Comparison of ENCODE assay signal across 26 mouse cellular contexts in the genomic region with DNA sequence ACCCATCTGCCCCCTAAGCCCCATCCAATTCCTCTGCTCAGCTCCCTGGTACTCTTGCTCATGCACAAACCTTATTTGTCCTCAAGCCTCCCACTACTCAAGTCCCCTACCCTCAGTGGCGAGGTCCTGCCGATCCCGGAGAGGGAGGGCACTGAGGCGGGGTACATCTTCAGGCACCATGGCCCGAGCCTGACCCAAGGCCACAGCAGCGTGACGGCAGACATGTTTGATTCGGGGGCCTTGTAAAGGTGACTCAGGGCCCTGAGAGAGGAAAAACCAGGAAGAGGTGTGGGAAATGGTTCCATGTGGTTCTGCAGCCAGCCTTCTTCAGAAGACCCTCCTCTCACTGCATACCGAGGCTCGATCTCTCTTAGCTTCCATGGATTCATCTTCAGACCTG. TPM values are rescaled to one million over a fixed set of nuclear protein-coding genes. Genes with fewer than 3 reads are reported as not detected.
DNase-seq lines count a peak whose midpoint lies in the region; ATAC-seq lines count a peak whose summit lies in the region.
"Had no signal": no experiment of that assay in that cellular context is flagged by ENCODE, and none has a peak within 500 bp of the region (broad histone marks: within the 10 kb centered on the region; RNA-seq: fewer than 3 reads in every experiment).

No protein-coding gene starts in this region.

- H3K4me3 ChIP-seq in embryonic facial prominence, embryonic 13.5 days = no peak overlapping the region
- H3K4me3 ChIP-seq in embryonic facial prominence, embryonic 10.5 days = no peak overlapping the region
- H3K4me3 ChIP-seq in midbrain, embryonic 11.5 days (ENCODE audit: low read depth, low read length) = no peak overlapping the region
- no peak overlapping the region for H3K4me3 ChIP-seq in midbrain, embryonic 13.5 days (replicated peaks)
- H3K4me3 ChIP-seq: embryonic facial prominence, embryonic 15.5 days; gastrocnemius, adult 2 months; heart, embryonic 13.5 days; hindbrain, embryonic 13.5 days; intestine, embryonic 15.5 days had no signal

- peak; percentile 64 for DNase-seq in adrenal gland, postnatal 14 days
- DNase-seq in adrenal gland, postnatal 36 days = no peak
- DNase-seq in embryonic facial prominence, embryonic 10.5 days (ENCODE audit: low spot score) = no peak
- peak; percentile 69 for DNase-seq in midbrain, embryonic 11.5 days (ENCODE audit: low spot score, missing footprints)
- DNase-seq: cerebellum, adult 11-12 months; cerebellum, postnatal 36 days; embryo, embryonic 11 days; forebrain, postnatal 0 days; gastrocnemius, adult 2 months; gastrocnemius, postnatal 14 days; kidney, adult 11 months; kidney, adult 8-10 months had no signal

- H3K4me2 ChIP-seq in embryonic facial prominence, embryonic 13.5 days = no peak overlapping the region
- H3K4me2 ChIP-seq in midbrain, embryonic 11.5 days = no peak overlapping the region
- H3K4me2 ChIP-seq in midbrain, embryonic 13.5 days (replicated peaks) = no peak overlapping the region
- H3K4me2 ChIP-seq: embryonic facial prominence, embryonic 15.5 days; heart, embryonic 13.5 days; hindbrain, embryonic 13.5 days; intestine, embryonic 15.5 days had no signal

- H3K36me3 ChIP-seq in embryonic facial prominence, embryonic 13.5 days = peaks cover 75% of the 10 kb centered on the region
- H3K36me3 ChIP-seq in embryonic facial prominence, embryonic 10.5 days (replicated peaks) = peaks cover 78% of the 10 kb centered on the region
- H3K36me3 ChIP-seq in midbrain, embryonic 11.5 days (ENCODE audit: control insufficient read depth, insufficient read depth, low read length) = peaks cover 37% of the 10 kb centered on the region
- peaks cover 75% of the 10 kb centered on the region for H3K36me3 ChIP-seq in midbrain, embryonic 13.5 days

- peaks cover 13% of the 10 kb centered on the region for H3K4me1 ChIP-seq in embryonic facial prominence, embryonic 13.5 days
- H3K4me1 ChIP-seq in embryonic facial prominence, embryonic 10.5 days = peaks cover 15% of the 10 kb centered on the region
- H3K4me1 ChIP-seq in midbrain, embryonic 11.5 days (ENCODE audit: control insufficient read depth, insufficient read depth, low read length) = peaks cover 12% of the 10 kb centered on the region
- peaks cover 16% of the 10 kb centered on the region for H3K4me1 ChIP-seq in midbrain, embryonic 13.5 days (replicated peaks)

- H3K9ac ChIP-seq in embryonic facial prominence, embryonic 13.5 days = 0 out of 2 replicates have a peak overlapping the region, but pooled peaks have one; percentile 36
- no peak overlapping the region for H3K9ac ChIP-seq in midbrain, embryonic 11.5 days (ENCODE audit: low read length)
- no peak overlapping the region for H3K9ac ChIP-seq in midbrain, embryonic 13.5 days (replicated peaks)
- H3K9ac ChIP-seq: embryonic facial prominence, embryonic 15.5 days; forebrain, postnatal 0 days; heart, embryonic 13.5 days; hindbrain, embryonic 13.5 days; intestine, embryonic 15.5 days had no signal

- no peak overlapping the region for H3K27ac ChIP-seq in embryonic facial prominence, embryonic 13.5 days
- H3K27ac ChIP-seq in embryonic facial prominence, embryonic 10.5 days (replicated peaks) = no peak overlapping the region
- H3K27ac ChIP-seq in midbrain, embryonic 11.5 days (ENCODE audit: low read depth, low read length) = no peak overlapping the region
- H3K27ac ChIP-seq in midbrain, embryonic 13.5 days = no peak overlapping the region
- H3K27ac ChIP-seq: embryonic facial prominence, embryonic 15.5 days; gastrocnemius, adult 2 months; heart, embryonic 13.5 days; hindbrain, embryonic 10.5 days; hindbrain, embryonic 13.5 days; intestine, embryonic 15.5 days had no signal

- 91% methylated on average over 10 of the region's 10 CpGs for whole genome bisulfite sequencing in embryonic facial prominence, embryonic 13.5 days
- 93% methylated on average over 10 of the region's 10 CpGs for WGBS in embryonic facial prominence, embryonic 10.5 days
- 93% methylated on average over 10 of the region's 10 CpGs for WGBS in midbrain, embryonic 11.5 days
- 98% methylated on average over 10 of the region's 10 CpGs for WGBS in midbrain, embryonic 13.5 days

- H3K27me3 ChIP-seq in embryonic facial prominence, embryonic 13.5 days = no peaks in the 10 kb centered on the region
- no peaks in the 10 kb centered on the region for H3K27me3 ChIP-seq in embryonic facial prominence, embryonic 10.5 days (replicated peaks; ENCODE audit: low read depth, poor library complexity, severe bottlenecking)
- H3K27me3 ChIP-seq in midbrain, embryonic 11.5 days (ENCODE audit: control insufficient read depth, insufficient read depth, low read length) = no peaks in the 10 kb centered on the region
- H3K27me3 ChIP-seq in midbrain, embryonic 13.5 days = no peaks in the 10 kb centered on the region
- H3K27me3 ChIP-seq: embryonic facial prominence, embryonic 15.5 days; heart, embryonic 13.5 days; hindbrain, embryonic 13.5 days; intestine, embryonic 15.5 days had no signal

- H3K9me3 ChIP-seq in embryonic facial prominence, embryonic 13.5 days = no peaks in the 10 kb centered on the region
- no peaks in the 10 kb centered on the region for H3K9me3 ChIP-seq in embryonic facial prominence, embryonic 10.5 days
- H3K9me3 ChIP-seq in midbrain, embryonic 11.5 days (ENCODE audit: control insufficient read depth, low read length) = no peaks in the 10 kb centered on the region
- H3K9me3 ChIP-seq in midbrain, embryonic 13.5 days = no peaks in the 10 kb centered on the region
- H3K9me3 ChIP-seq: embryonic facial prominence, embryonic 15.5 days; heart, embryonic 13.5 days; hindbrain, embryonic 10.5 days; hindbrain, embryonic 13.5 days; intestine, embryonic 15.5 days had no signal

- no peak for ATAC-seq in embryonic facial prominence, embryonic 13.5 days (ENCODE audit: insufficient number of reproducible peaks, insufficient read depth, low FRiP score, low TSS enrichment, low read depth)
- no peak for ATAC-seq in midbrain, embryonic 11.5 days (ENCODE audit: low FRiP score)
- no peak for ATAC-seq in midbrain, embryonic 13.5 days
- ATAC-seq: CD4-positive, CD25-positive, alpha-beta regulatory T cell, adult 4 months; forebrain, embryonic 14.5 days; forebrain, postnatal 0 days; hindbrain, embryonic 16.5 days; intestine, embryonic 15.5 days had no signal

RNA-seq across cellular contexts. Expression of a gene that starts 4.2 kb away (rescaled TPM):
- total RNA-seq in adrenal gland, postnatal 14 days (2021) = 45.7 and 54.0 TPM in 2 replicates
- 10 to 100 TPM; 38.5 to 44.5 TPM for total RNA-seq in adrenal gland, postnatal 36 days (2021)
- polyA plus RNA-seq in embryonic facial prominence, embryonic 13.5 days (2015; fragmentation: Nextera tagmentation; extraction: Ambion mirVana) = 9.3 and 13.8 TPM in 2 replicates
- 8.9 and 10.2 TPM in 2 replicates for polyA plus RNA-seq in embryonic facial prominence, embryonic 10.5 days (2016; fragmentation: Nextera tagmentation; extraction: Ambion mirVana)
- 10.3 and 10.7 TPM in 2 replicates for polyA plus RNA-seq in midbrain, embryonic 11.5 days (2014; fragmentation: Nextera tagmentation; extraction: Ambion mirVana)
- polyA plus RNA-seq in midbrain, embryonic 13.5 days (2015; fragmentation: Nextera tagmentation; extraction: Ambion mirVana) = 12.9 and 13.3 TPM in 2 replicates

RNA-seq across cellular contexts. Expression of a gene that starts 14.4 kb away (rescaled TPM):
- 0.85 and 1.1 TPM in 2 replicates for total RNA-seq in adrenal gland, postnatal 14 days (2021)
- under 1 TPM in 1 of 2 experiments, not detected in 1; 0.72 TPM for total RNA-seq in adrenal gland, postnatal 36 days (2021)
- polyA plus RNA-seq in embryonic facial prominence, embryonic 13.5 days (2015; fragmentation: Nextera tagmentation; extraction: Ambion mirVana) = 0.27 and 0.29 TPM in 2 replicates
- 0.41 TPM in 1 of 2 replicates, not detected in the other for polyA plus RNA-seq in embryonic facial prominence, embryonic 10.5 days (2016; fragmentation: Nextera tagmentation; extraction: Ambion mirVana)
- polyA plus RNA-seq in midbrain, embryonic 11.5 days (2014; fragmentation: Nextera tagmentation; extraction: Ambion mirVana) = 0.21 and 0.25 TPM in 2 replicates
- 0.14 and 0.31 TPM in 2 replicates for polyA plus RNA-seq in midbrain, embryonic 13.5 days (2015; fragmentation: Nextera tagmentation; extraction: Ambion mirVana)
- total RNA-seq: forebrain, postnatal 0 days; gastrocnemius, postnatal 14 days; gastrocnemius, postnatal 4 days; heart, adult 8-10 months; heart, postnatal 25 days had no signal
- polyA plus RNA-seq: frontal cortex, adult 2 months had no signal

RNA-seq across cellular contexts. Expression of a gene that starts 19.1 kb away (rescaled TPM):
- total RNA-seq in adrenal gland, postnatal 14 days (2021) = 5.1 and 7.8 TPM in 2 replicates
- 1 to 10 TPM; 2.0 to 3.2 TPM for total RNA-seq in adrenal gland, postnatal 36 days (2021)
- polyA plus RNA-seq in embryonic facial prominence, embryonic 13.5 days (2015; fragmentation: Nextera tagmentation; extraction: Ambion mirVana) = 4.3 and 4.8 TPM in 2 replicates
- polyA plus RNA-seq in embryonic facial prominence, embryonic 10.5 days (2016; fragmentation: Nextera tagmentation; extraction: Ambion mirVana) = 2.8 and 4.6 TPM in 2 replicates
- 4.0 and 4.1 TPM in 2 replicates for polyA plus RNA-seq in midbrain, embryonic 11.5 days (2014; fragmentation: Nextera tagmentation; extraction: Ambion mirVana)
- polyA plus RNA-seq in midbrain, embryonic 13.5 days (2015; fragmentation: Nextera tagmentation; extraction: Ambion mirVana) = 4.8 and 6.6 TPM in 2 replicates
- total RNA-seq: forebrain, postnatal 0 days had no signal

RNA-seq across cellular contexts. Expression of a gene that starts 20.9 kb away (rescaled TPM):
- total RNA-seq in adrenal gland, postnatal 14 days (2021) = 117 and 125 TPM in 2 replicates
- total RNA-seq in adrenal gland, postnatal 36 days (2021) = 100 to 1,000 TPM; 141 to 163 TPM
- polyA plus RNA-seq in embryonic facial prominence, embryonic 13.5 days (2015; fragmentation: Nextera tagmentation; extraction: Ambion mirVana) = 131 and 138 TPM in 2 replicates
- polyA plus RNA-seq in embryonic facial prominence, embryonic 10.5 days (2016; fragmentation: Nextera tagmentation; extraction: Ambion mirVana) = 112 and 118 TPM in 2 replicates
- polyA plus RNA-seq in midbrain, embryonic 11.5 days (2014; fragmentation: Nextera tagmentation; extraction: Ambion mirVana) = 98.0 and 110 TPM in 2 replicates
- 131 and 133 TPM in 2 replicates for polyA plus RNA-seq in midbrain, embryonic 13.5 days (2015; fragmentation: Nextera tagmentation; extraction: Ambion mirVana)

RNA-seq across cellular contexts. Expression of a gene that starts 21.2 kb away (rescaled TPM):
- total RNA-seq in adrenal gland, postnatal 14 days (2021) = 3.8 and 4.6 TPM in 2 replicates
- 1 to 10 TPM; 3.5 to 6.7 TPM for total RNA-seq in adrenal gland, postnatal 36 days (2021)
- polyA plus RNA-seq in embryonic facial prominence, embryonic 13.5 days (2015; fragmentation: Nextera tagmentation; extraction: Ambion mirVana) = 14.9 and 15.4 TPM in 2 replicates
- 14.2 and 15.3 TPM in 2 replicates for polyA plus RNA-seq in embryonic facial prominence, embryonic 10.5 days (2016; fragmentation: Nextera tagmentation; extraction: Ambion mirVana)
- polyA plus RNA-seq in midbrain, embryonic 11.5 days (2014; fragmentation: Nextera tagmentation; extraction: Ambion mirVana) = 6.9 and 7.5 TPM in 2 replicates
- polyA plus RNA-seq in midbrain, embryonic 13.5 days (2015; fragmentation: Nextera tagmentation; extraction: Ambion mirVana) = 20.7 and 22.6 TPM in 2 replicates

Comparison
In these comparisons a context has a peak if more than half of its experiments do, and no peak if none do; other contexts are left out.
1. DNase-seq: peak in adrenal gland, postnatal 14 days (single experiment) and midbrain, embryonic 11.5 days (single experiment); none in adrenal gland, postnatal 36 days (0 of 2) and embryonic facial prominence, embryonic 10.5 days (single experiment).